Mouse (Mus musculus) testis, postnatal 10 days (tissue): ENCODE data around the gene 0610030E20Rik.
A peak's percentile ranks its signal among the peaks of the same experiment; 100 is the strongest.

Source experiments
- DNase-seq: peaks from one replicate; pipeline ENCODE4 v3.0.0; 2021; ENCODE audit warnings: low spot score

Gene 0610030E20Rik

GRCm38 (mm10) chr6:72350214-72350613 lies 3.1 kb downstream of the 0610030E20Rik start:
- DNase-seq = no peak

- DNase-seq = no peak
Observed at GRCm38 (mm10) chr6:72352636-72353405, 5.7 kb downstream of the 0610030E20Rik start.

GRCm38 (mm10) chr6:72354025-72354424 lies 6.9 kb downstream of the 0610030E20Rik start:
- no peak for DNase-seq

- peak; percentile 87 for DNase-seq
Observed at GRCm38 (mm10) chr6:72355066-72355911, 8.2 kb downstream of the 0610030E20Rik start, which contains the start of gene Tmem150a. Tmem150a (plus strand) TSS chr6:72355447.

GRCm38 (mm10) chr6:72356001-72356532 lies 8.9 kb downstream of the 0610030E20Rik start:
- no peak for DNase-seq

- no peak for DNase-seq
Observed at GRCm38 (mm10) chr6:72357164-72358079, 10.3 kb downstream of the 0610030E20Rik start.

GRCm38 (mm10) chr6:72358086-72358764 lies 11.1 kb downstream of the 0610030E20Rik start:
- DNase-seq = no peak

- no peak for DNase-seq
Observed at GRCm38 (mm10) chr6:72359343-72359742, 12.2 kb downstream of the 0610030E20Rik start.

GRCm38 (mm10) chr6:72359891-72360598 lies 12.9 kb downstream of the 0610030E20Rik start:
- no peak for DNase-seq

GRCm38 (mm10) chr6:72360599-72360935 lies 13.4 kb downstream of the 0610030E20Rik start:
- no peak for DNase-seq

- peak; percentile 56 for DNase-seq
Observed at GRCm38 (mm10) chr6:72361121-72361551, 14.0 kb downstream of the 0610030E20Rik start.

GRCm38 (mm10) chr6:72362132-72363028 lies 15.3 kb downstream of the 0610030E20Rik start:
- DNase-seq = peak; percentile 89

GRCm38 (mm10) chr6:72364009-72364408 lies 16.9 kb downstream of the 0610030E20Rik start:
- DNase-seq = no peak

GRCm38 (mm10) chr6:72364985-72365384 lies 17.9 kb downstream of the 0610030E20Rik start:
- no peak for DNase-seq

GRCm38 (mm10) chr6:72366304-72366703 lies 19.2 kb downstream of the 0610030E20Rik start:
- DNase-seq = no peak

GRCm38 (mm10) chr6:72366844-72367443 lies 19.8 kb downstream of the 0610030E20Rik start, which contains the start of gene Rnf181:
Rnf181 (minus strand) TSS chr6:72366956.
- no peak for DNase-seq

- no peak for DNase-seq
Observed at GRCm38 (mm10) chr6:72367460-72367974, 20.4 kb downstream of the 0610030E20Rik start.

GRCm38 (mm10) chr6:72369557-72369956 lies 22.4 kb downstream of the 0610030E20Rik start:
- DNase-seq = no peak

- DNase-seq = peak; percentile 62
Observed at GRCm38 (mm10) chr6:72370091-72370490, 23.0 kb downstream of the 0610030E20Rik start.
